Mouse (Mus musculus): ENCODE measurements around the gene Zfyve9. TPM values are rescaled to one million over a fixed set of nuclear protein-coding genes. Genes with fewer than 3 reads are reported as not detected.

Gene Zfyve9
- polyA plus RNA-seq, 1 experiment from 2014 or later, result 4.9 TPM

DNA sequence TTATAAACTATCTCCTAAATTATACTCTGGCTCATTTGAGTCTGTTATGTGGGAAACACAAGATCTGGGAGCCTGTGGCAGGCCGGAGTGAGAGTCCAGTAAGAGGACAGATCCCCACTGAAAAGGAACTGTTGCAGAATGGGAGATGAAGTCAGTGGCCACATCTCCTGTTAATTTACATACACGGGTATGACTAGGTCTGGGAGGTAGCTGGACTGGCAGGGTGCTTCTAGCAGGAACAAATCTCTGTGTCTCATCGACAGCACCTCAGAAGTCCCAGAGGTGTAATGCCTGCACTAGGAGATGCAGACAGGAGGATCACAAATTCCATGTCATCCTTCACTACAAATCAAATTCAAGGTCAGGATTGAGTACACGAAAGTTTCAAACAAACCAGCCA is 162.0 kb downstream of the Zfyve9 start:
- Histone ChIP-seq H3K4me2 (ENCODE audit: low read length) (peak overlapping the region; percentile 89), H3K36me3 (ENCODE audit: control insufficient read depth, insufficient read depth, low read length) (peaks cover 20% of the 10 kb centered on the region), H3K27me3 (replicated peaks; ENCODE audit: control insufficient read depth, insufficient read depth, low read length) (no peaks in the 10 kb centered on the region), H3K27ac (ENCODE audit: low read depth) (peak overlapping the region; percentile 83; the same call in 1 of the 2 replicates), H3K4me1 (replicated peaks; ENCODE audit: control insufficient read depth, insufficient read depth, low read length) (peaks cover 15% of the 10 kb centered on the region), H3K9me3 (ENCODE audit: control insufficient read depth, low read length) (no peaks in the 10 kb centered on the region), H3K4me3 (ENCODE audit: low read depth, low read length) (peak overlapping the region; percentile 75; the same call in 1 of the 2 replicates), H3K9ac (ENCODE audit: low read length) (no peak overlapping the region; the same call in 1 of the 2 replicates)
- DNase-seq (ENCODE audit: low spot score) (no peak), ATAC-seq (replicated peaks; ENCODE audit: low FRiP score, low TSS enrichment, low read depth) (no peak)
- 64% methylated on average over 4 of the region's 4 CpGs for WGBS

DNA sequence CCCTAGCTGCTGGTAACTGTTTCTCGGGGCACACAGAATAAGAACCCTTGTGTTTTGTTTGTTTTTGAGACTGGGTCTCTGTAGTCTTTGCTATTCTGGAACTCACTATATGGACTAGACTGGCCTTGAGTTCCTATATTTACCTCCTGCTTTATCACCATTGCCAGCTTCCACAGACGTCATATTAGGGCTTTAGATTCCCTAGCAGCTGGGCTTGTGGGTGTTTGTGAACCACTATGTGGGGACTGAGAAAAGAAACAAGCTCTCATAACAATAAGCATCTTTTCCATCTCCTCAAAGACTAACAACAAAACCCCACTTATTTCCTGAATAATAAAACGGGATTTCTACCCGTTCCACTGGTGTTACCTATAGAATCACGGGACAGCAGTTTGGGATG is 169.7 kb downstream of the Zfyve9 start:
- Histone ChIP-seq H3K27me3 (replicated peaks; ENCODE audit: control insufficient read depth, insufficient read depth, low read length) (no peaks in the 10 kb centered on the region), H3K9me3 (ENCODE audit: control insufficient read depth, low read length) (no peaks in the 10 kb centered on the region), H3K4me2 (ENCODE audit: low read length) (no peak overlapping the region), H3K27ac (ENCODE audit: low read depth) (no peak overlapping the region), H3K36me3 (ENCODE audit: control insufficient read depth, insufficient read depth, low read length) (peaks cover 45% of the 10 kb centered on the region), H3K9ac (ENCODE audit: low read length) (no peak overlapping the region), H3K4me3 (ENCODE audit: low read depth, low read length) (no peak overlapping the region), H3K4me1 (replicated peaks; ENCODE audit: control insufficient read depth, insufficient read depth, low read length) (no peaks in the 10 kb centered on the region)
- no peak for ATAC-seq (replicated peaks; ENCODE audit: low FRiP score, low TSS enrichment, low read depth)
- no peak for DNase-seq (ENCODE audit: low spot score)
- 84% methylated on average over 5 of the region's 5 CpGs for WGBS

DNA sequence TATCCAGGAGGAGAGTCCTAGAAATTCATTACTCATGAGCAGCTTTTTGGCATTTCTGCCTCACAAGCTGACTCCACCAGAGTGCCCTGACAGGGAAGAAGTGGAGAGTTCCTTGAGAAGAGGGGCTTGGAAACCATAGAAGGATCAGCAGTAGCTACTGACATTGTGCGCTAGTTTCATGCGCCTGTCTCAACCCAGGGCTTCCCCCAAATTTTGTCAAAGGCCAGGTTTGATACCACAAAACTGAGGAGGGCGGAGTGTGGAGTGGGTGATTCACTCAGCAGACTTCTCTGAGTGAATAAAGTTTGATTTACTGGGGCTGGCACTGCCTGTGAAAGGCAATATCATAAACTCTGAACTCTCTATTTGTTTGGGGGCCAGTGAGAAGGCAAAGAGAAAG is 171.9 kb downstream of the Zfyve9 start:
- ATAC-seq (replicated peaks; ENCODE audit: low FRiP score, low TSS enrichment, low read depth) (no peak), DNase-seq (ENCODE audit: low spot score) (no peak)
- H3K4me2 ChIP-seq (ENCODE audit: low read length), result no peak overlapping the region
- no peak overlapping the region for H3K9ac ChIP-seq (ENCODE audit: low read length)
- no peak overlapping the region for H3K27ac ChIP-seq (ENCODE audit: low read depth)
- 94% methylated on average over 3 of the region's 3 CpGs for WGBS
- no peaks in the 10 kb centered on the region for H3K9me3 ChIP-seq (ENCODE audit: control insufficient read depth, low read length)
- peaks cover 50% of the 10 kb centered on the region for H3K36me3 ChIP-seq (ENCODE audit: control insufficient read depth, insufficient read depth, low read length)
- no peaks in the 10 kb centered on the region for H3K27me3 ChIP-seq (replicated peaks; ENCODE audit: control insufficient read depth, insufficient read depth, low read length)
- H3K4me3 ChIP-seq (ENCODE audit: low read depth, low read length), result no peak overlapping the region
- H3K4me1 ChIP-seq (replicated peaks; ENCODE audit: control insufficient read depth, insufficient read depth, low read length), result no peaks in the 10 kb centered on the region

DNA sequence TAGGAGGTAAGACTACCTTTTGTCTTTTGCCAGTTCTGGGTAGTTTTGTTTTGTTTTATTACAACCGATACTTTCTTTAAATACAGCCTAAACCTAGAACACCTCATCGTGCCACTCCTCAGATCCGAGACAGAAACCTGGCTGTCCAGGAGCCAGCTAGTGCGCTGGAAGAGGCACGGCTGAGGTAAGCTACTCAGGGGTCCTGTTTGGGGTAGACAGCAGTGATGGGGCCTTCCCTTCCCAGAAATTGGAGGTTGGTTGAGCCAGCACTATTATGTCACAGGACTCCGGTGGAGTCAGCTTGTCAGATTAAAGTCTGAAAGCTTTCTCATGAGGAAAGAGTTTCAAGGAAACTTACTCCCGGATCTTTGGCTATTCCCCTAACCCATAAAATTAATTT is 178.7 kb downstream of the Zfyve9 start:
- DNase-seq (ENCODE audit: low spot score), result no peak
- WGBS, result 92% methylated on average over 7 of the region's 7 CpGs
- ATAC-seq (replicated peaks; ENCODE audit: low FRiP score, low TSS enrichment, low read depth), result no peak
- Histone ChIP-seq H3K27ac (ENCODE audit: low read depth) (no peak overlapping the region), H3K9me3 (ENCODE audit: control insufficient read depth, low read length) (no peaks in the 10 kb centered on the region), H3K4me1 (replicated peaks; ENCODE audit: control insufficient read depth, insufficient read depth, low read length) (no peaks in the 10 kb centered on the region), H3K9ac (ENCODE audit: low read length) (no peak overlapping the region), H3K36me3 (ENCODE audit: control insufficient read depth, insufficient read depth, low read length) (peaks cover 70% of the 10 kb centered on the region), H3K4me3 (ENCODE audit: low read depth, low read length) (no peak overlapping the region), H3K27me3 (replicated peaks; ENCODE audit: control insufficient read depth, insufficient read depth, low read length) (no peaks in the 10 kb centered on the region), H3K4me2 (ENCODE audit: low read length) (no peak overlapping the region)

DNA sequence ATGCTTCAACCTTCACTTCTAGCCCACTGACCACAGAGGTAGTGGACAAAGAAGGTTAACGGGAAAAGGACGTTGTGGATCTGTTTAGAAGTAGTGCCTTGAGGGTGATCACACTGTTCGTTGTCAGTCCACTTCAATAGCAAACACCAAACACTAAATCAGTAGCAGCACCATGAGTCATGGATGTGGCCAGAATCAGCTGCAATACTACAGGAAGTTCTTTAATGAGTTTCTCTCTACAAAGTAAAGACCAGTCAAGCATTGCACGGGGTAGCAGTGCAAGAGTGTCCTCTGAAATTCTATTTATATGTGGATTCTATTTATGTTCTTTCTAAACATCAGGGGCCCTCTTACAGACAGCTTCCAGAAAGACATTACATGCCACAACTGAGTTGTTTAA is 182.3 kb downstream of the Zfyve9 start:
- no peak overlapping the region for H3K27ac ChIP-seq (ENCODE audit: low read depth)
- ATAC-seq (replicated peaks; ENCODE audit: low FRiP score, low TSS enrichment, low read depth) (no peak), DNase-seq (ENCODE audit: low spot score) (no peak)
- no peak overlapping the region for H3K4me3 ChIP-seq (ENCODE audit: low read depth, low read length)
- no peaks in the 10 kb centered on the region for H3K4me1 ChIP-seq (replicated peaks; ENCODE audit: control insufficient read depth, insufficient read depth, low read length)
- WGBS, result 75% methylated on average over 4 of the region's 4 CpGs
- H3K9ac ChIP-seq (ENCODE audit: low read length), result no peak overlapping the region
- peaks cover 42% of the 10 kb centered on the region for H3K36me3 ChIP-seq (ENCODE audit: control insufficient read depth, insufficient read depth, low read length)
- no peaks in the 10 kb centered on the region for H3K27me3 ChIP-seq (replicated peaks; ENCODE audit: control insufficient read depth, insufficient read depth, low read length)
- no peak overlapping the region for H3K4me2 ChIP-seq (ENCODE audit: low read length)
- no peaks in the 10 kb centered on the region for H3K9me3 ChIP-seq (ENCODE audit: control insufficient read depth, low read length)

DNA sequence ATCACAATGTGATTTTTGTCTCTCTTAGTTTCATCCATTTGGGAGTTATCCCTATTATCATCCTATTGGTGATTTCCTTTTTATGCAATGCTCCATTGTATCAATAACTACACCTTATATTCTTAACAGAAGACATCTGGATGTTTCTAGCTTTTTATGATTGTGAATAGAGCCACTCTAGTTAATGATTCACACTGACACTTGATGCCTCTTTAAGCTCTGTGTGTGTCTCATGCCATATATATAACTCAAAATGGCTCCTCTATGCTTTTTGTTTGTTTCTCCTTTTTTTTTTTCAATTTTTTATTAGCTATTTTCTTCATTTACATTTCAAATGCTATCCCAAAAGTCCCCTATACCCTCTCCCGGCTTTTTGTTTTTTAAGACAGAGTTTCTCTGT is 184.8 kb downstream of the Zfyve9 start:
- Histone ChIP-seq H3K4me2 (ENCODE audit: low read length) (no peak overlapping the region), H3K4me1 (replicated peaks; ENCODE audit: control insufficient read depth, insufficient read depth, low read length) (no peaks in the 10 kb centered on the region), H3K9ac (ENCODE audit: low read length) (no peak overlapping the region), H3K27me3 (replicated peaks; ENCODE audit: control insufficient read depth, insufficient read depth, low read length) (no peaks in the 10 kb centered on the region), H3K4me3 (ENCODE audit: low read depth, low read length) (no peak overlapping the region), H3K36me3 (ENCODE audit: control insufficient read depth, insufficient read depth, low read length) (peaks cover 30% of the 10 kb centered on the region), H3K27ac (ENCODE audit: low read depth) (no peak overlapping the region), H3K9me3 (ENCODE audit: control insufficient read depth, low read length) (no peaks in the 10 kb centered on the region)
- DNase-seq (ENCODE audit: low spot score), result no peak
- WGBS, result 83% methylated on average over 1 of the region's 1 CpGs
- ATAC-seq (replicated peaks; ENCODE audit: low FRiP score, low TSS enrichment, low read depth), result no peak

DNA sequence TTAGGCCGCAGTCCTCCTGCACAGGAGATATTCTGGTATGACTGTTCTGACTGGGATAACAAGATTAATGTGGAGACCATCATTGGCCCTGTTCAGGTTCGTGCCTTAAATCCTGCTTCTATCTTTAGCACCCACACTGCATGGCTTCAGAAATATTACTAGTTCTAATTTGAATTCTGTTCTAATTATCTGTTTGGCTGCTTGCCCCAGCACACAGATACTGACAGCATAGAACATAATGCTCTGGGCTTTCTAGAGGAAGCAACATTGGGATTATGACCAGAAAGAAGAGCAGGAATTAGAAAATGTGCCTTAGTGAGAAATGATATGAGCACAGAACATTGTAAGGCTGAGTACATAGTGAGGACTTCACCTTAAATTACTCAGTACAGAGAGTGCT is 187.2 kb downstream of the Zfyve9 start:
- ATAC-seq (replicated peaks; ENCODE audit: low FRiP score, low TSS enrichment, low read depth) (no peak), DNase-seq (ENCODE audit: low spot score) (no peak)
- H3K9me3 ChIP-seq (ENCODE audit: control insufficient read depth, low read length), result no peaks in the 10 kb centered on the region
- no peaks in the 10 kb centered on the region for H3K4me1 ChIP-seq (replicated peaks; ENCODE audit: control insufficient read depth, insufficient read depth, low read length)
- WGBS, result 89% methylated on average over 2 of the region's 2 CpGs
- H3K36me3 ChIP-seq (ENCODE audit: control insufficient read depth, insufficient read depth, low read length), result peaks cover 15% of the 10 kb centered on the region
- H3K9ac ChIP-seq (ENCODE audit: low read length), result no peak overlapping the region
- H3K27ac ChIP-seq (ENCODE audit: low read depth), result no peak overlapping the region
- no peaks in the 10 kb centered on the region for H3K27me3 ChIP-seq (replicated peaks; ENCODE audit: control insufficient read depth, insufficient read depth, low read length)
- no peak overlapping the region for H3K4me3 ChIP-seq (ENCODE audit: low read depth, low read length)
- H3K4me2 ChIP-seq (ENCODE audit: low read length), result no peak overlapping the region

Other genes starting within 250 kb of the Zfyve9 start
- 83.5 and 85.0 TPM in 2 replicates for gene Prpf38a, start 201.5 kb downstream of the Zfyve9 start, polyA plus RNA-seq (2014; fragmentation: Nextera tagmentation; extraction: Ambion mirVana)
- gene Orc1, start 201.4 kb downstream of the Zfyve9 start, polyA plus RNA-seq (2014; fragmentation: Nextera tagmentation; extraction: Ambion mirVana), result 12.6 and 14.1 TPM in 2 replicates
- gene Cc2d1b, start 160.9 kb downstream of the Zfyve9 start, polyA plus RNA-seq (2014; fragmentation: Nextera tagmentation; extraction: Ambion mirVana), result 32.5 and 32.8 TPM in 2 replicates
- 1.6 and 1.9 TPM in 2 replicates for gene 3110021N24Rik, start 61.1 kb downstream of the Zfyve9 start, polyA plus RNA-seq (2014; fragmentation: Nextera tagmentation; extraction: Ambion mirVana)
- gene Btf3l4, start 52.8 kb upstream of the Zfyve9 start, polyA plus RNA-seq (2014; fragmentation: Nextera tagmentation; extraction: Ambion mirVana), result 169 and 171 TPM in 2 replicates
- gene Txndc12, start 53.8 kb upstream of the Zfyve9 start, polyA plus RNA-seq (2014; fragmentation: Nextera tagmentation; extraction: Ambion mirVana), result 108 and 117 TPM in 2 replicates
- gene Kti12, start 67.0 kb upstream of the Zfyve9 start, polyA plus RNA-seq (2014; fragmentation: Nextera tagmentation; extraction: Ambion mirVana), result 58.5 and 60.5 TPM in 2 replicates
- gene A730015C16Rik, start 67.8 kb upstream of the Zfyve9 start, polyA plus RNA-seq (2014; fragmentation: Nextera tagmentation; extraction: Ambion mirVana), result 1.4 and 1.6 TPM in 2 replicates
- gene Rab3b, start 98.3 kb upstream of the Zfyve9 start, polyA plus RNA-seq (2014; fragmentation: Nextera tagmentation; extraction: Ambion mirVana), result 14.5 and 16.9 TPM in 2 replicates
- gene Nrd1, start 219.9 kb upstream of the Zfyve9 start, polyA plus RNA-seq (2014; fragmentation: Nextera tagmentation; extraction: Ambion mirVana), result 45.8 and 47.9 TPM in 2 replicates